Mouse (Mus musculus) G1E-ER4 (cell line): ENCODE data around the gene Cdk8. TPM values are rescaled to one million over a fixed set of nuclear protein-coding genes. Genes with fewer than 3 reads are reported as not detected.

ENCODE experiments used
- GATA1 ChIP-seq: IDR thresholded peaks from one replicate; pipeline ENCODE4 v1.8.0; 2012; ENCODE audit warnings: low read length, inconsistent platforms
- polyA plus RNA-seq: library from polyadenylated mRNA; stranded (reverse); fragments of >175 nt; gene quantifications from 2 replicates; pipeline ENCODE4 v1.2.3, GENCODE M21; 2012

Cdk8 gene
- polyA plus RNA-seq, 1 experiment: 45.6 TPM

GRCm38 (mm10) chr5:146227496-146227895, 3.5 kb upstream of the Cdk8 start:
- TF ChIP-seq GATA1: no peak

- no peak for TF ChIP-seq GATA1
These were observed 970 bp upstream of the Cdk8 start for GRCm38 (mm10) chr5:146229869-146230650.

- no peak for TF ChIP-seq GATA1
These were observed 596 bp downstream of the Cdk8 start for GRCm38 (mm10) chr5:146231655-146231996.

GRCm38 (mm10) chr5:146232056-146232675, 1.1 kb downstream of the Cdk8 start:
- no peak for TF ChIP-seq GATA1

- TF ChIP-seq GATA1: no peak
These were observed 1.8 kb downstream of the Cdk8 start for GRCm38 (mm10) chr5:146232816-146233215.

GRCm38 (mm10) chr5:146234336-146234735, 3.3 kb downstream of the Cdk8 start:
- no peak for TF ChIP-seq GATA1

- no peak for TF ChIP-seq GATA1
These were observed 7.2 kb downstream of the Cdk8 start for GRCm38 (mm10) chr5:146238274-146238673.

GRCm38 (mm10) chr5:146240771-146241170, 9.7 kb downstream of the Cdk8 start:
- no peak for TF ChIP-seq GATA1

GRCm38 (mm10) chr5:146241202-146241601, 10.2 kb downstream of the Cdk8 start:
- TF ChIP-seq GATA1: no peak

GRCm38 (mm10) chr5:146245193-146245592, 14.2 kb downstream of the Cdk8 start:
- peak; percentile 4 for TF ChIP-seq GATA1

- no peak for TF ChIP-seq GATA1
These were observed 14.8 kb downstream of the Cdk8 start for GRCm38 (mm10) chr5:146245646-146246370.

GRCm38 (mm10) chr5:146246386-146246785, 15.4 kb downstream of the Cdk8 start:
- TF ChIP-seq GATA1: no peak

GRCm38 (mm10) chr5:146247709-146248108, 16.7 kb downstream of the Cdk8 start:
- no peak for TF ChIP-seq GATA1

- TF ChIP-seq GATA1: no peak
These were observed 17.7 kb downstream of the Cdk8 start for GRCm38 (mm10) chr5:146248746-146249145.

GRCm38 (mm10) chr5:146250369-146251075, 19.5 kb downstream of the Cdk8 start:
- no peak for TF ChIP-seq GATA1
